9 mouse cellular contexts compared by ENCODE assay signal in genomic region chr13:20472301-20472831, GRCm38 (mm10).
DNase-seq lines count a peak whose midpoint lies in the region; ATAC-seq lines count a peak whose summit lies in the region.
"Had no signal": no experiment of that assay in that cellular context is flagged by ENCODE, and none has a peak within 500 bp of the region (broad histone marks: within the 10 kb centered on the region; RNA-seq: fewer than 3 reads in every experiment).

No protein-coding gene starts in this region.

- no peaks in the 10 kb centered on the region for H3K36me3 ChIP-seq in midbrain, embryonic 12.5 days

- intact Hi-C loops in heart, postnatal 25 days (cut with DNase I) = no loop called here

- H3K4me3 ChIP-seq in midbrain, embryonic 12.5 days = peak overlapping the region; percentile 44

- peaks cover 36% of the 10 kb centered on the region for H3K4me1 ChIP-seq in midbrain, embryonic 12.5 days

- H3K9me3 ChIP-seq in midbrain, embryonic 12.5 days = no peaks in the 10 kb centered on the region

- ATAC-seq in midbrain, embryonic 12.5 days (ENCODE audit: low FRiP score, low read depth) = peak; percentile 85
- ATAC-seq in activated CD4-positive, CD25-positive, alpha-beta regulatory T cell, adult 4 months = no peak
- ATAC-seq: Patski had no signal

- peak overlapping the region; percentile 86 for H3K27ac ChIP-seq in midbrain, embryonic 12.5 days (replicated peaks)

- peak overlapping the region; percentile 53 for H3K4me2 ChIP-seq in midbrain, embryonic 12.5 days (replicated peaks)

- H3K9ac ChIP-seq in midbrain, embryonic 12.5 days (replicated peaks) = no peak overlapping the region

- peak; percentile 35 for DNase-seq in ZHBTc4 (ENCODE audit: low read depth, low spot score)
- peak; percentile 74 to 77 for DNase-seq in cerebellum, postnatal 14 days
- peak; percentile 60 to 61 for DNase-seq in frontal cortex, postnatal 36 days (ENCODE audit: low spot score in 2 of 2)
- DNase-seq in spleen, adult 12 weeks (ENCODE audit: low spot score) = no peak
- no peak for DNase-seq in heart, adult 9 months (ENCODE audit: low spot score in 2 of 2)
- DNase-seq in heart, postnatal 25 days (ENCODE audit: low spot score) = no peak

- 23% methylated on average over 10 of the region's 10 CpGs for WGBS in midbrain, embryonic 12.5 days

- H3K27me3 ChIP-seq in midbrain, embryonic 12.5 days = no peaks in the 10 kb centered on the region; the same call in 1 of the 2 replicates
- H3K27me3 ChIP-seq: Patski had no signal

Comparison
In these comparisons a context has a peak if more than half of its experiments do, and no peak if none do; other contexts are left out.
1. DNase-seq: peak in ZHBTc4 (single experiment), cerebellum, postnatal 14 days (2 of 2) and frontal cortex, postnatal 36 days (2 of 2); none in spleen, adult 12 weeks (single experiment), heart, adult 9 months (0 of 2) and heart, postnatal 25 days (single experiment).